Mouse (Mus musculus) activated CD4-positive, CD25-positive, alpha-beta regulatory T cell, adult 9 weeks (primary cell): ENCODE data around the gene Olfr381. TPM values are rescaled to one million over a fixed set of nuclear protein-coding genes. Genes with fewer than 3 reads are reported as not detected.

Experiments used
- polyA plus RNA-seq: library from polyadenylated mRNA; unstranded; fragments of 100-300 nt; shearing (Covaris generic); gene quantifications from one replicate; pipeline ENCODE4 v1.2.1, GENCODE M21; 2017

Gene Olfr381
- polyA plus RNA-seq: not detected

DNA sequence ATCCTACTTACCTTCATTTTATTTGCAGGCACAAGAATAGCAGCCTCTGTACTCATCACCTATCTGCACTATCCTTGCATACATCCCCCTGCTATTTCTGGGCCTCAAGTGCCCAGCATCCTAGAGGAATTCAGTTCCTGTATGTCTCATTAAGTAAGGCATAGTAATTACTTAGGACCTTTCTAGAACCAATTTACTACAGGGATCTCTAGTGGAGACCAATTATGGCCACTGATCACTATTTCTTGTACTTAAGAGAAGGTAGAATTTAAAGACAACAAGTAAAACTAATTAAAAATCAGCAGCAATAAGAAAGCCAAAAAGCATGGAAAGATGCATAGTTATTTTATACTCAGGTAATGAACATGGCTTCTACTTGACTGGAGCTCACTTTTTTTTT is at the start of gene Olfr381:
Gene Olfr381 (minus strand): TSS at position 101 of the 400 bp plus-strand sequence.

GRCm38 (mm10) chr11:73517097-73517496 is 25.7 kb upstream of the Olfr381 start, which contains the start of gene Olfr382:
Gene Olfr382 (minus strand): TSS chr11:73517197.

DNA sequence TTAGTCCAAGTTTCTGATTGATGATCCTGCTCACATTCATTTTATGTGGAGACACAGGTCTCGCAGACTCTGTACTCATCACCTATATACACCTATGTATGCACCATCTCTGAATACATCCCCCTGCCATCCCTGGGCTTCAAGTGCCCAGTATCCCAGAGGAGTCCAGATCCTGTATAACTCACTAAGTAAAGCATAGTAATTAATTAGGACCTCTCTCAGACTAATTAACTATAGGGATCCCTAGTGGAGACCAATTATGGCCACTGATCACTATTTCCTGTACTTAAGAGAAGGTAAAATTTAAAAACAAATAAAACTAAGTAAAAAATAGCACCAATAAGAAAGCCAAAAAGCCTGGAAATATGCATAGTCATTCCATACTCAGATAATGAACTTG is 34.0 kb downstream of the Olfr381 start, which contains the start of gene Olfr380:
Gene Olfr380 (minus strand): TSS at position 101 of the 400 bp plus-strand sequence.

Other genes starting within 250 kb of the Olfr381 start
- not detected for gene Trpv3, start 224.2 kb downstream of the Olfr381 start, polyA plus RNA-seq
- not detected for gene Aspa, start 162.0 kb downstream of the Olfr381 start, polyA plus RNA-seq
- not detected for gene Gm49340, start 161.9 kb downstream of the Olfr381 start, polyA plus RNA-seq
- gene Spata22, start 161.9 kb downstream of the Olfr381 start, polyA plus RNA-seq: not detected
- not detected for gene Olfr20, start 140.8 kb downstream of the Olfr381 start, polyA plus RNA-seq
- gene Olfr376, start 120.4 kb downstream of the Olfr381 start, polyA plus RNA-seq: not detected
- not detected for gene Olfr1, start 92.0 kb downstream of the Olfr381 start, polyA plus RNA-seq
- gene Olfr378, start 63.1 kb downstream of the Olfr381 start, polyA plus RNA-seq: not detected
- 0.18 TPM for gene Olfr380, start 34.1 kb downstream of the Olfr381 start, polyA plus RNA-seq
- gene Olfr382, start 25.6 kb upstream of the Olfr381 start, polyA plus RNA-seq: not detected
- gene Olfr385, start 101.4 kb upstream of the Olfr381 start, polyA plus RNA-seq: not detected
- gene Olfr384, start 107.0 kb upstream of the Olfr381 start, polyA plus RNA-seq: not detected
- not detected for gene Zfp735, start 197.2 kb upstream of the Olfr381 start, polyA plus RNA-seq